Mouse (Mus musculus): ENCODE measurements around the gene Rundc1. TPM values are rescaled to one million over a fixed set of nuclear protein-coding genes. Genes with fewer than 3 reads are reported as not detected.
"Not testable (repeated sequence)": the region's sequence is repeated elsewhere in the genome, so short reads cannot be mapped to it uniquely, and the experiment has no call there.

Gene Rundc1
- total RNA-seq, 4 experiments from 2014 or later, result 10.5 to 13.1 (median 11.8) TPM

DNA sequence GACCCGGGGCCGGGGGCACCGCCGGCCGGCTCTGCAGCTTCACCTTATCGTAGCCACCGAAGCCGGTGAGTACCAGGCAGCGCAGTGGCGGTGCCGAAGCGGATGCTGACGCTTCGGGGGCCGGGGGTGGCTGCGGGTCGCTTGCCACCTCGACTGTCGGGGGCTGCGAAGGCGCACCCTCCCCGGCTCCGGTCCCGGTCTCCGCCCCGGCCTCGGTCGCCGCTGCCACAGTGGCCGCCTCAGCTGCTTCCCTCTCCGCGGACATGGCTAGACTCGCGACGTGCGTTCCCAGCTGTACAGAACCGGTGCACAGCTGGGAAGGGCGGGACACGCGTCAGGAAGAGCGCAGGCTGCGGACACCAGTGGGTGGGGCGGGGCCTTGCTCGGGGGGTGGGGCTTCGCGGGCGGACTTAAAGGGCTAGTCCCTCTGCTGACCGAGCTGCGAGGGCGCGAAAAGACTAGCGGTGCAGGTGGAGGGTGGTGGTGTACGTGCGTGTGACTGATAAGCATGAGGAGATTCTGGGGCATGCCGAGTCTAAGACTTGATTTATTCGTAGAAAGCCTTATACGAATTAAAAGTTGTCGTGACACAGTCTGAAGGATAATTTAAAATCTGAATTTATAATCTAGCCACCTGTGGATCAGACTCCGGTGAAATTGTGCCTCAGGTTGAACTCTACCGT lies 41.1 kb downstream of the Rundc1 start, which contains the start of gene Vat1:
Gene Vat1 (minus strand): TSS at position 362 of the 683 bp plus-strand sequence.
- peak; percentile 70 for DNase-seq (ENCODE audit: low spot score)

DNA sequence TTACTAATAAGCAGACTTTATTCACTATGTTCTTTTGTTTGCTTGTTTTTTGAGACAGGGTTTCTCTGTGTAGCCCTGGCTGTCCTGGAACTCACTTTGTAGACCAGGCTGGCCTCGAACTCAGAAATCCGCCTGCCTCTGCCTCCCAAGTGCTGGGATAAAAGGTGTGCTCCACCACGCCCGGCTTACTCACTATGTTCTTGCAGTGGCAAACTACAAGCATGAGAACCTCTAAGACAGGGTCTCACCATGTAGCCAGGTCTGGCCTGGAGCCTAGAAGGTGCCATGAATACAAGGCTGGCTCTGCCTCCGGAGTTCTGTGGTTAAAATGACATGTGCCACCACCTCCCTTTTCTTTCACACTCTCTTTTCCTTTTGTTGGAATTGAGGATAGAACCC lies 41.7 kb downstream of the Rundc1 start:
- DNase-seq (ENCODE audit: low spot score), result not testable (repeated sequence)

DNA sequence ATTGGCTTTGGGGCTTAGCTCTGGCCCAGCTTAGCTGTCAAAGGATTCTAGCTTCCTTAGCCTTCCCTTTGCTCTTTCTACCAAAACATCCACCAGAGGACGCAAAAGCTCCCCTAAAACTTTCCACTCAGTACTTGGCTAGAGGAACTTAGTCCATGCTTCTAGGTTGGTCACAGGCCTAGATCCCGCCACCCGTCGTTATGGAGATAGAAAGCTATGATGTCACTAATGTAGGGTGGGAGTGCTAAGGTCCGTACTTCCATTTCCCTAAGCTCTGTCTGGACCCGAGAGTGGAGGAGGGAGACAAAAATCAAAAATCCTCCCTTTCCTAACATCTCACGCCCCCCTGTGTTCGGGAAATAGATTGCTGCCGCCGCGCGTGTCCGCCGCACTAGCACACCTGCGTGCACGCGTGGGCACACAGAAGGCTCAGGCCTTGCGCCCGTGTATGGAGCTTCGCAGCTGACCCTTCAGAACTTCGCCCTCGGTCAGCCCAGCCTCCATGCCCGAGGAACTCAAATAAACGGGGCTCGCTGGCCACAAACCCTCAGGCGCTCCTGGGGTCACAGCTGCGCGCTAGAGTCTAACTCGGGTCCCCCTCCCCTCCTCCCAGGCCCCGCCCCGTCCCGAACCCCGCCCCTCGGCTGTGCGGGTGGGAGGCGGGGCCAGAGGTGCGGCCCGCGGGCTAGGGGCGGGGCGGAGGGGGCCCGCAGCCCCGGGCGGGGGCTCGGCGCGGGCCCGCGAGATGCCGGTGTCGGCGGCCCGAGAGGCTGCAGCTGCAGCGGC lies 42.8 kb downstream of the Rundc1 start:
- peak; percentile 74 for DNase-seq (ENCODE audit: low spot score)

DNA sequence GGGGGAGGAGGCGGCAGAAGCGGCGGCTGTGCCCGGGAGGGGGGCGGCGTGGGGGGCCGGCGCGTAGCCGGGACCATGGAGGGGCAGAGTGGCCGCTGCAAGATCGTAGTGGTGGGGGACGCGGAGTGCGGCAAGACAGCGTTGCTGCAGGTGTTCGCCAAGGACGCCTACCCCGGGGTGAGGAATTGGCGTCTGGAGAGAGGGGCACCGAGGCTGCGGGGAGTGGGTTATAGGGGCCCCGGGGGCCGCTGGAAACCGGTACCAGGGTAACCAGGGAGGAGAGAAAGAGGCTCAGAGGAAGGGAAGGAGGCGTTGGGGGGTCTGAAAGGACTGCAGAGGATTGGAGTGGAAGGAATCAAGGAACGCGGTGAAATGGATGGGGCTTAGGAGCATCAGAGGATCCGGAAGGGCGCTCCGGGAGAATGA lies 43.4 kb downstream of the Rundc1 start:
- no peak for DNase-seq (ENCODE audit: low spot score)

DNA sequence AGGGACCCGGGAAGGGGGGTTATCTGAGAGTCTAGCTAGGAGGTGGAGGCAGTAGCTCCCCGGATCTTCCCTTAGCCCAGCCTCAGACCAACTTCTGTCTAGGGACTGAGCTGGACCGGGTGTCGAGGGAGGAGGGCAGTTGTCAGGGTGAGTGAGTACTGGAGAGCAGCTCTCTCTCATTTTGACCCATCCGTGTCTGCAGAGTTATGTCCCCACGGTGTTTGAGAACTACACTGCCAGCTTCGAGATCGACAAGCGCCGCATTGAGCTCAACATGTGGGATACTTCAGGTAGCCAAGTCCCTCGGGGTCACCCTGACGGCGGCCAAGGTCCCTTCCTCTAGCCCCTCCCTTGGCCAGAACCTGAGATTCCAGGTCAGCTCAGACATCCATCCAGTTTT lies 43.8 kb downstream of the Rundc1 start:
- DNase-seq (ENCODE audit: low spot score), result no peak

DNA sequence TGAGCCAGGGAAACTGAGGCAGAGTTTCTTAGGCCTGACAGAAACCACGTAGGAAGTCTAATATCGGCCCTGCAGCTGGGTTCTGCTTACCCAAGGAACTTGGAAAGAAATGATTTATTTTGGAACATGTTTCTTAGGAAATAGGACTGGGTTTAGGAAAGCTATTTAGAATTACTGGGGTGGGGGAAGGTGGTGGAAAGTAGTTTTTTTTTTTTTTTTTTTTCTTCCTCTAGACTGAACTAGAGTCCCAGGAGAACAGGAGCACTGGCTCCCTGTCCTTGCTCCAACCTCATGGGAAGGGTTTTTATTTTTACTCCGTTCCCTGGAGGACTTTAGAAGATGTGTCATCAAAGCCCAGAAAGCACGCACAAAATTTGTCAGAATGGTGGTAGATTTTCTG lies 44.3 kb downstream of the Rundc1 start:
- no peak for DNase-seq (ENCODE audit: low spot score)

DNA sequence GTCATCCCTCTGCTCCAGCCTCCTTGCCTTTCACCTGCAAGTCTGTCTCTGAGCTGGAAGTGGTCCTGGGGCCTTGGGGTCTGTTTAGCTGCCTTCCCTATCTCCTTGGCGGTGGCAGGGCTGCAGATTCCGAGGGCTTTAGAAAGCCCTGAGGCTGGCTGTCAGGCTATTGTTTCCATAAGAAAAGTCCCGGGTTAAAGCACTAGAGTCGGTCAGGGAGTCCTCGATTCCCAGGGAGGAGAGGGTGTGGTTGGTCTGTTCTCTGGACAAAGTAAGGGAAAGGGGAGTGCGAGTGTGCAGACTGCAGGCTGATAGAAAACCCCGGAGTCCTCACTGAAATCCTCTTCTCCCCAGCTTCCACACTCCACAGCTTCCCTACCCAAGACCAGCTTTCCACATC lies 45.3 kb downstream of the Rundc1 start:
- no peak for DNase-seq (ENCODE audit: low spot score)

DNA sequence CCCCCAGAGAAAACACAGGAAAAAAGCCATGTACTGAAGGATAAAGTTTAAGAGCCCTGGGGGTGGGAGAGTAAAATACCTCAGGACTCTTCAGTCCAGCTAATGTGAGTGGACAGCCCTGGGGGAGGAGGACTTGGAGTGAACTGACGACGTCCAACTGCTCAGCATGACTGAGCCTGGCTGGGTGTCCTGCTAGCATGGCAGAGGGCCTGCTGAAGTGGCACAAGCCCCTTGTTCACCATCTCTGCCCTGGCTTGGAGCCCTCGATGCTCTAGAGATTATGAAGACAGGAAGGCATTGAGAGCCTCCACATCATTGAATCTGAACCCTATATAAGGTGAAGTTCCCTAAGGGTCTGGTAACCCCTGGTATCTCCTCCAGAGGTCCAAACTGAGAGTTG lies 47.0 kb downstream of the Rundc1 start:
- no peak for DNase-seq (ENCODE audit: low spot score)

DNA sequence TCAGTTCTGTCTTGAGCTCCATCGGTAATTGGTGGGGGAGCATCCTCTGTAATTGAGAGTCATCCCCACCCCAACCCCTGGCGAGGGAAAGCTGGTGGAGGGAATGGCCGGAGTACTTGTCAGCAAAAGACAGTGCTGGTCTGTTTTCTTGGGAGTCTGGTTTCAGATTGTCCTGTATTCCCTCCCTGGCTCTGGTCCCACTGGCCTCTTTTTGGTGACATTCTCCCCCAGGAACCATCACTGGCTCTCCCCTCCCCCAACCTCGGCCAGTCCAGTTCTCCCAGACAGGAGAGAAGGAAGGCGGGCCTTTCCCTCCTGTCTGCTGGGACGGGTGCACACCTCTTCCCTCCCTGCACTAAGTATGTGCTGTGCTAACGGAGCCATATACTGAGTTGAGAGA lies 47.5 kb downstream of the Rundc1 start:
- no peak for DNase-seq (ENCODE audit: low spot score)

DNA sequence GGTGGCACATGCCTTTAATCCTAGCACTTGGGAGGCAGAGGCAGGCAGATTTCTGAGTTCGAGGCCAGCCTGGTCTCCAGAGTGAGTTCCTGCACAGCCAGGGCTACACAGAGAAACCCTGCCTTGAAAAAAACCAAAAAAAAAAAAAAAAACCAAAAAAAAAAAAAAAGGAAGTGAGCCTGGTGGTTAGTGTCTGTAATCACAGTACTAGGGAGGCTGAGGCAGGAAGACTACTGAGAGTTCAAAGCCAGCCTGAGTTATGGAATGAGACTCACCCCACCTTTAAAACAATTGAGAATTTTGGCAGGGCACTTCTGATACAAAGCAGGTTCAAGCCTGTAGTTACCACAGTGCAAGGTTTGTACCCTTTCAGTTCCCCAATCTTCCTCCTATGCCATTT lies 48.8 kb downstream of the Rundc1 start:
- not testable (repeated sequence) for DNase-seq (ENCODE audit: low spot score)

DNA sequence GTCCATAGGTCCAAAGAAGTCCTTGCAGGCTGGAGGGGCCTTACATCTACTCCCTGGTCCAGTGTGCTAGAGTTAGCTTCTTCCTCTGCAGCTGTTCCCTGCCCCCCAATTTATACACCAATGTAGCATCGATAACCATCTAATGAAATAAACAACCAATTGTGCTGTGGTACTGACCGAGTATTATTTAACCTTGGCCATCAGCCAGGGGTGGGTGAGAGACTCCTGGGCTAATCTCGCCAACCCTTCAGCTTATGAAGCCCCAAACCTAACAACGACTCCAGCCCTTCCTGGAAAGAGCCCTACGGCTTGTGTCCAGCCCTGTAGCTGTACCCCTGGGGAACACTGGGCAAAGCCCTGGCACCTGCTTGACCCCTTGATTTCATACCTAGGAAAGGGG lies 49.4 kb downstream of the Rundc1 start:
- no peak for DNase-seq (ENCODE audit: low spot score)

DNA sequence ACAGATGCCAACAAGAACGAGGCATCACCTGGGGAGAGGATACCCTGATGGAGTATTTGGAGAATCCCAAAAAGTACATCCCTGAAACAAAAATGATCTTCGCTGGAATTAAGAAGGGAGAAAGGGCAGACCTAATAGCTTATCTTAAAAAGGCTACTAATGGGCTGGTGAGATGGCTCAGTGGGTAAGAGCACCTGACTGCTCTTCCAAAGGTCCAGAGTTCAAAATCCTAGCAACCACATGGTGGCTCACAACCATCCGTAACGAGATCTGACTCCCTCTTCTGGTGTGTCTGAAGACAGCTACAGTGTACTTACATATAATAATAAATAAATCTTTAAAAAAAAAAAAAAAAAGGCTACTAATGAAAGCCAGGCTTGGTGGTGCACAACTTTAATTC lies 51.5 kb downstream of the Rundc1 start:
- not testable (repeated sequence) for DNase-seq (ENCODE audit: low spot score)

DNA sequence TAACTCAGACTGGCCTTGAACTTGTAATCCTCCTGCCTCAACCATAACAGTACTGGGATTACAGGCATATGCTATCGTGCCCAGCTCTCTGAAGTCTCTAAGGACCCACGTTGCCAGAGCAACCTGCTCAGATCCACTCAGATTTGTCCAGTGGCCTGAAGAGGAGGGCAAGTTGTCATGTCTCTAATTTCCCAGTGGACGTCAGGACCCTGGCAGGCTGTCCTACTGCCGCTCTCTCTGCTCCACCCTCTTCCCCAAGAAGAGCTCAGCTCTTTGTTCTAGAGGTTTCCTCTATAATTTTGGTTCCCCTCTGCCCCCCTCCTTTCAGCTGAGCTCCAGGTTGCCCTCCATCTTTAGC lies 52.3 kb downstream of the Rundc1 start:
- no peak for DNase-seq (ENCODE audit: low spot score)

DNA sequence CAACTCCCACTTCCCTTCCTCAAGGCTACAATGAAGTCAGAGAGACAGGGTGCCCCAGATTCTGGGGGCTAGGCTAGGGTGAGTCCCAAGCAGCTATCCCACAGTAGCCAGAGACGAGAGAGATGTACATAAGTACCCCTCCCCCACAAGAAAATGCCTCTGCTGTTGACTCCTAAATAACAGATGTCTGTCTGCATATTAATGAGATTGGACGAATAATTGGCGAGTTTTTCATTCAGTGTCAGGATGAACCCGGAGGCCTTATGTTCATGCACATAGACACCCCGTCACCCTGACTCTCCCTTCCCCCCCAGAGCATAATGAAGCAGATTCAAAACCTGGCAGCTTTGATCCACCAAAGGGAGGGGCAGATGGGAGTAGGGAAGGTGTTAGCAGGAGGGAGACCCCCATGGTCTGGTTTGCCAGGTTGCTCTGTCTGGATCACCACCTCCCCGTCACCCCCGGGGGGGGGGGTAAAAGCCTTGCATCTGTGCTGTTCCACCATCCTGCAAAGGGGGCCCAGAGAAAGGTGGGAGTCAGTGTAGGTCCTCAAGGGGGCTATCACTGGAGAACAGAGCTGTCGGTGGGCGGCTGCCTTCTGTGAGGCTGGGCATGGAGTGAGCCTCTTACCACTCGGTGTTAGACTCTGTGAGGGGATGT lies 52.8 kb downstream of the Rundc1 start:
- no peak for DNase-seq (ENCODE audit: low spot score)

DNA sequence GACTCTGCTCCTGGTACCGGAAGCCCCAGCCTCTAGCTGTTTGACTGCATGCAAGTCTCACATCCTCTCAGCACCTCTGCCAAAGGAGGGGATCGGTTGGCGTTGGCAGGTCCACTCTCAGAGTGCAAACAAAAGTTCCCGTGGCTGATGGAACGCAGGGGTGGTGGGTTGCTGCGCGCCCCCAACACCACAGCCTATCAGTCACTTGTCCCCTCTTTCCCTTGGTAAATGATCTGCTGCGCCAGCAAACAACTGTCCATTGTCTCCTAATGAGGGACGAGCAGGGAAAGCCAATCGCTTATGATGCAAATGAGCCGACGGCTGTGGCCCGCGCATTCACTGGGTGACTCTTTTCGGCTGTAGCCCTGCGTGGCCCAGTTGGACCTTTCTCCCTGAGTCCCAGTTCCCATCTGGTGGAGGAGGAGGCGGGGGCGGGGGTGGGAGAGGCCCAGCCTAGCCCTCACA lies 54.3 kb downstream of the Rundc1 start:
- DNase-seq (ENCODE audit: low spot score), result no peak

DNA sequence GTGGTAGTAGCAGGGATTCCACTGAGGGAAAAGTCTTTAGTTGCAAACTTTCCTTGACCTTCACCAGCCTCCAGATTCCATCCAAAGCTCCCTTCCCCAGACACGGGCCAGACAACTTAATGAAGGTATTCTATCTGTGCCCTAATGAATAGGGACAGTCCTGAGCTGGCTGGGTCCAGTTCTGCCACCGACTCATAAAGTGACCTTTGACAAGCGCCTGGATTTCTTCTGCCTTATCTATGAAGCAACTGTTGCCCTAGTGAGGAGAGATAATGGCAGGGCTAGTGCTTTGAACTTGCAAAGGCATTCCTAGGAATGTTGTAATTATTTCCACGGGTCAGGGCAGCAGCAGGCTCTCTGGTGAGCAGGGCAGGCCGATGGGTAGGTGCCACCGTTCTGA lies 56.0 kb downstream of the Rundc1 start:
- DNase-seq (ENCODE audit: low spot score), result no peak

DNA sequence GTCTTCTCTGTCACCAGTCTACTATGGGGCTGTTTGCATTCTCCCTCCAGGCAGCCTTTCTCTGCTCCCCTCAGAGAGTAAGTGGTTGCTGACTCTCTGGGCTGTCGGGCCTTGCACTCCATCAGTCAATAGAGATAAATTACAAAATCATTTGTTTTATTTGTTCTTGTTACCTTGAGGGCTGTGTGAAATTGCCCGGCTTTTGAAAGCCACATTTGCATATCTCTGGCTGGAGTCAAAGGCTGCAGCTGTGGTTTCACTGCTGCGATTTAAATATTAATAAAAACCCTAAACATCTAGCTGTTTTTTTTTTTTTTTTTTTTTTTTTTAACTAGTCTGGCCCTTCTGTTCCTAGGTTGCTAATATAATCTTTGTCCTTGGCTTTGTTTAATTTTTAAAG lies 58.9 kb downstream of the Rundc1 start:
- no peak for DNase-seq (ENCODE audit: low spot score)

DNA sequence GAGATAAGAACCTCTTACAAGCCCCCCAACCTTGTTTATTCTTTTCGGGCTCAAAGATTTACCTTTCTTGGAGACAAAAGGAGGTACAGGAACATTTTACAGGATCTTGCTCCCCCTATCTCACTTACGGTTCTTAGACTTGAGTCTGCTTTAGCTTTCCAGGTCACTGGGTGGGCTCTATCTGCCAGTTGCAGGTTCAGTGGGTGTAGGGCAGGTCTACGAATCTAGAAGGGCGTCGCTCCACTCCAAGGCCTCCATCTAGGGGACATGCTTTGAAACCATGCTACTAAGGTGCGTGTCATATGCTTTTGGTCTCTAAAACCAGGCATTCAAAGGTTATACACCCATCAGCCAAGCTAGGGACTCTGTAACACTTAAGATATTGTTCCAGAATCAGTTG lies 59.4 kb downstream of the Rundc1 start:
- DNase-seq (ENCODE audit: low spot score), result no peak

DNA sequence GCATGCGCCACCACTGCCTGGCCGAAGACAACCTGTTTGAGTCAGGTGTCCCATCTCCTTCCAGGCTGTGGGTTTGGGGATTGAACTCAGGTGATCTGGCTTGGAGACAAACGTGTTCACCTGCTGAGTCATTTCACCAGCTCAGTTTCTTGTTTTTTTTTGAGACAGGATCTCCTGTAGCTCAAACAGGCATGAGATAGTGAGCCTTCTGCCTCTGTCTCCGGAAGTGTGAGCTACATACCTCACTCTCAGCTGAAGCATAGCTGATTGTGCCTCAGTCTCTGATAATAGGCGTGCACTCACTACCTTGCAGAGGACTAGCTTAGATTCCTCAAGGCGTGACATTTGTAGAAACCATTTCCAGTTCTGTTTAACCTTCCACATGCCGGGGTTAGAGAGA lies 59.9 kb downstream of the Rundc1 start:
- DNase-seq (ENCODE audit: low spot score), result no peak
